Comparison of ENCODE assay signal across 31 mouse cellular contexts in the genomic region with DNA sequence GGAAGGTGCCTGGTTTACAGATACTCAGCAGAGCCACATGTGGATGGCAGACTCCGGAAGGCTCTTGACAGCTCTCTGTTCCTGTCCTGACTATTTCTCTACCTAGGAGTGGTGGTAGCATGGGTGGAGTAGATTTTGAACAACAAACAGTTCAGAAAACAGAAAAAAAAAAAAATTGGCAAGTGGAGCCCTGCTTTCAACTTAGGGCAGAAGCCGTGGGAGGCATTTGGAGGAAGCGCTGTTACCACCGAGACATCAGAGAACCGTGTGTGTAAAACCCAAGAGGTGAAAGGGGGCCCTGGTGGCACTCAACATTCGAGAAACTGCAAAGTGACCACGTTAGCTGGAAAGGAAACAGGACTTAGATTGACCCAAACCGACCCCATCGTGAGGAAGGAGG. TPM values are rescaled to one million over a fixed set of nuclear protein-coding genes. Genes with fewer than 3 reads are reported as not detected.
DNase-seq lines count a peak whose midpoint lies in the region; ATAC-seq and TF ChIP-seq lines count a peak whose summit lies in the region.
"Had no signal": no experiment of that assay in that cellular context is flagged by ENCODE, and none has a peak within 500 bp of the region (broad histone marks: within the 10 kb centered on the region; RNA-seq: fewer than 3 reads in every experiment).

No protein-coding gene starts in this region.

- H3K4me1 ChIP-seq in midbrain, embryonic 10.5 days = no peaks in the 10 kb centered on the region
- H3K4me1 ChIP-seq in forebrain, embryonic 13.5 days = peaks cover 6% of the 10 kb centered on the region; the same call in 1 of the 2 replicates

- H3K27ac ChIP-seq in midbrain, embryonic 10.5 days (replicated peaks) = no peak overlapping the region
- H3K27ac ChIP-seq in forebrain, embryonic 13.5 days = no peak overlapping the region
- H3K27ac ChIP-seq: forebrain, embryonic 10.5 days; forebrain, embryonic 15.5 days; heart, adult 2 months; heart, embryonic 10.5 days; heart, embryonic 13.5 days; hindbrain, embryonic 15.5 days had no signal

- no peak overlapping the region for H3K4me3 ChIP-seq in myocyte
- no peak overlapping the region for H3K4me3 ChIP-seq in midbrain, embryonic 10.5 days
- H3K4me3 ChIP-seq in forebrain, embryonic 13.5 days = no peak overlapping the region
- H3K4me3 ChIP-seq: forebrain, embryonic 10.5 days; forebrain, embryonic 15.5 days; heart, adult 2 months; heart, embryonic 10.5 days; heart, embryonic 13.5 days; hindbrain, embryonic 15.5 days had no signal

- H3K79me2 ChIP-seq in myocyte (ENCODE audit: control insufficient read depth, insufficient read depth) = no peaks in the 10 kb centered on the region

- H3K36me3 ChIP-seq in myocyte (ENCODE audit: control insufficient read depth, insufficient read depth) = no peaks in the 10 kb centered on the region
- H3K36me3 ChIP-seq in midbrain, embryonic 10.5 days = no peaks in the 10 kb centered on the region
- no peaks in the 10 kb centered on the region for H3K36me3 ChIP-seq in forebrain, embryonic 13.5 days (ENCODE audit: poor library complexity, severe bottlenecking)
- H3K36me3 ChIP-seq: forebrain, embryonic 10.5 days; forebrain, embryonic 15.5 days; heart, embryonic 10.5 days; heart, embryonic 13.5 days; hindbrain, embryonic 15.5 days had no signal

- no peak overlapping the region for H3ac ChIP-seq in myocyte (ENCODE audit: control insufficient read depth, insufficient read length)

- TF ChIP-seq POLR2A in myocyte (IDR thresholded peaks at IDR 0.05; ENCODE audit: insufficient read length, low read depth) = no peak

- DNase-seq in CD4-positive helper T cell, adult 2 months (ENCODE audit: low read depth, low spot score) = peak; percentile 62
- peak; percentile 24 for DNase-seq in T-cell, adult 2 months (ENCODE audit: low spot score)
- DNase-seq in induced T-regulatory cell, adult 2 months (ENCODE audit: low read depth) = peak; percentile 36
- DNase-seq in midbrain, embryonic 10.5 days (ENCODE audit: low spot score) = no peak
- no peak for DNase-seq in gastrocnemius, postnatal 10 days
- DNase-seq: adrenal gland, postnatal 10 days; cerebellum, adult 11 months; cerebellum, adult 2 months; cerebellum, postnatal 10 days; cerebellum, postnatal 36 days; gastrocnemius, postnatal 36 days; heart, adult 2 months; heart, postnatal 14 days; heart, postnatal 4 days; kidney, adult 18-20 months had no signal

- ATAC-seq in forebrain, embryonic 13.5 days = no peak
- ATAC-seq: forebrain, embryonic 15.5 days; intestine, embryonic 16.5 days had no signal

- peak overlapping the region; percentile 51 for H3K4me2 ChIP-seq in myocyte (ENCODE audit: low read depth)
- H3K4me2 ChIP-seq in forebrain, embryonic 13.5 days = no peak overlapping the region
- H3K4me2 ChIP-seq: forebrain, embryonic 15.5 days; heart, embryonic 13.5 days; hindbrain, embryonic 15.5 days had no signal

- no peaks in the 10 kb centered on the region for H3K9me3 ChIP-seq in midbrain, embryonic 10.5 days (replicated peaks)
- no peaks in the 10 kb centered on the region for H3K9me3 ChIP-seq in forebrain, embryonic 13.5 days (replicated peaks)
- H3K9me3 ChIP-seq: forebrain, embryonic 10.5 days; forebrain, embryonic 15.5 days; heart, embryonic 10.5 days; heart, embryonic 13.5 days; hindbrain, embryonic 15.5 days had no signal

- WGBS in midbrain, embryonic 10.5 days = 79% methylated on average over 9 of the region's 9 CpGs
- 83% methylated on average over 9 of the region's 9 CpGs for WGBS in forebrain, embryonic 13.5 days

- H3K9ac ChIP-seq in forebrain, embryonic 13.5 days = no peak overlapping the region
- H3K9ac ChIP-seq: forebrain, embryonic 15.5 days; heart, embryonic 13.5 days; hindbrain, embryonic 15.5 days had no signal

- no peaks in the 10 kb centered on the region for H3K27me3 ChIP-seq in myocyte (ENCODE audit: control insufficient read depth, insufficient read depth, insufficient read length)
- no peaks in the 10 kb centered on the region for H3K27me3 ChIP-seq in midbrain, embryonic 10.5 days (ENCODE audit: low read depth, poor library complexity, severe bottlenecking)
- no peaks in the 10 kb centered on the region for H3K27me3 ChIP-seq in forebrain, embryonic 13.5 days
- H3K27me3 ChIP-seq: forebrain, embryonic 15.5 days; hindbrain, embryonic 15.5 days had no signal

TF ChIP-seq in myocyte, 11 proteins besides CTCF, POLR2A, EP300 and RAD21:
- no peak for TF ChIP-seq USF1 (IDR thresholded peaks at IDR 0.05; ENCODE audit: low read depth)
- no peak for TF ChIP-seq MYOG (IDR thresholded peaks at IDR 0.05; ENCODE audit: control insufficient read depth in 1 of 3, insufficient read depth in 1 of 3, insufficient read length in 2 of 3, low read depth in 2 of 3)
- TF ChIP-seq REST (IDR thresholded peaks at IDR 0.05; ENCODE audit: insufficient read depth, insufficient read length) = no peak
- TF ChIP-seq MYOD1 (IDR thresholded peaks at IDR 0.05; ENCODE audit: control insufficient read depth in 1 of 3, insufficient read length in 2 of 3, low read depth in 2 of 3) = no peak
- TF ChIP-seq E2F4 (IDR thresholded peaks at IDR 0.05; ENCODE audit: insufficient read depth) = no peak
- TF ChIP-seq TCF3 (IDR thresholded peaks at IDR 0.05; ENCODE audit: insufficient read length, low read depth) = no peak
- TF ChIP-seq SRF (IDR thresholded peaks at IDR 0.05; ENCODE audit: control insufficient read depth, insufficient read length, low read depth) = no peak

RNA-seq across cellular contexts. Expression of a gene that starts 7.4 kb away (rescaled TPM):
- 0.80 TPM for polyA plus RNA-seq in myocyte (2012; fragmentation: generic; extraction: Trizol)
- 0.27 and 0.99 TPM in 2 replicates for polyA plus RNA-seq in midbrain, embryonic 10.5 days (2016; fragmentation: Nextera tagmentation; extraction: Ambion mirVana)
- polyA plus RNA-seq in forebrain, embryonic 13.5 days (2015; fragmentation: Nextera tagmentation; extraction: Ambion mirVana) = 3.7 and 4.6 TPM in 2 replicates
- 1 to 10 TPM; 1.9 to 2.6 TPM for total RNA-seq in gastrocnemius, postnatal 10 days (2021)
- total RNA-seq: granulocyte monocyte progenitor cell, adult 5-6 weeks; MEL had no signal

RNA-seq across cellular contexts. Expression of a gene that starts 28.5 kb away (rescaled TPM):
- not detected for polyA plus RNA-seq in myocyte (2012; fragmentation: generic; extraction: Trizol)
- not detected in 2 replicates for polyA plus RNA-seq in midbrain, embryonic 10.5 days (2016; fragmentation: Nextera tagmentation; extraction: Ambion mirVana)
- 0.68 TPM in 1 of 2 replicates, not detected in the other for polyA plus RNA-seq in forebrain, embryonic 13.5 days (2015; fragmentation: Nextera tagmentation; extraction: Ambion mirVana)
- total RNA-seq in gastrocnemius, postnatal 10 days (2021) = not detected
- total RNA-seq: adrenal gland, adult 18-20 months; adrenal gland, postnatal 10 days; adrenal gland, postnatal 36 days; gastrocnemius, adult 8-10 months; gastrocnemius, postnatal 36 days; granulocyte monocyte progenitor cell, adult 5-6 weeks; heart, postnatal 14 days; heart, postnatal 4 days; MEL had no signal
- polyA plus RNA-seq: C2C12; cerebellum, adult 2 months; embryonic facial prominence, embryonic 11.5 days; forebrain, embryonic 10.5 days; heart, adult 2 months; heart, embryonic 13.5 days; heart, embryonic 16.5 days had no signal

RNA-seq across cellular contexts. Expression of a gene that starts 41.9 kb away (rescaled TPM):
- 32.8 TPM for polyA plus RNA-seq in myocyte (2012; fragmentation: generic; extraction: Trizol)
- 18.4 and 21.6 TPM in 2 replicates for polyA plus RNA-seq in midbrain, embryonic 10.5 days (2016; fragmentation: Nextera tagmentation; extraction: Ambion mirVana)
- 39.0 and 41.0 TPM in 2 replicates for polyA plus RNA-seq in forebrain, embryonic 13.5 days (2015; fragmentation: Nextera tagmentation; extraction: Ambion mirVana)
- total RNA-seq in gastrocnemius, postnatal 10 days (2021) = 100 to 1,000 TPM in 1 of 2 experiments, 10 to 100 TPM in 1; 85.6 to 102 TPM

Comparison
In these comparisons a context has a peak if more than half of its experiments do, and no peak if none do; other contexts are left out.
1. DNase-seq: peak in CD4-positive helper T cell, adult 2 months (single experiment), T-cell, adult 2 months (single experiment) and induced T-regulatory cell, adult 2 months (single experiment); none in midbrain, embryonic 10.5 days (single experiment) and gastrocnemius, postnatal 10 days (single experiment).